Mouse (Mus musculus) megakaryocyte progenitor cell, adult 5-6 weeks (primary cell): ENCODE measurements around the gene Dnah10. TPM values are rescaled to one million over a fixed set of nuclear protein-coding genes. Genes with fewer than 3 reads are reported as not detected.
"Not testable (repeated sequence)": the region's sequence is repeated elsewhere in the genome, so short reads cannot be mapped to it uniquely, and the experiment has no call there.

Experiments
- ATAC-seq: replicated peaks from 2 replicates; pipeline ENCODE4 v1.8.0; 2016; ENCODE audit warnings: mild to moderate bottlenecking, moderate TSS enrichment, inconsistent platforms; ENCODE audit not compliant: poor library complexity
- total RNA-seq, 2 experiments: library from RNA; stranded (forward) in 1 of 2; stranded (reverse) in 1 of 2; fragments of 157-497, 149-512 nt in 1 of 2; fragments of 200-1000 nt in 1 of 2; gene quantifications; 2 replicates each; pipeline versions ENCODE4 v1.2.3 to v1.2.4; 2015 to 2017

The Dnah10 gene
- total RNA-seq (2015) = not detected in 2 replicates
- not detected in 2 replicates for total RNA-seq (2017)

- peak; percentile 23; the same call in 1 of the 2 replicates for ATAC-seq
Measured at GRCm38 (mm10) chr5:124724997-124725396, at the start of gene Dnah10. Dnah10 (plus strand) TSS chr5:124725085.

GRCm38 (mm10) chr5:124713741-124714140 is 11.1 kb upstream of the Dnah10 start:
- no peak for ATAC-seq

- ATAC-seq = no peak
Measured at GRCm38 (mm10) chr5:124715135-124715534, 9.8 kb upstream of the Dnah10 start.

GRCm38 (mm10) chr5:124717969-124718368 is 6.9 kb upstream of the Dnah10 start:
- ATAC-seq = no peak

- ATAC-seq = no peak
Measured at GRCm38 (mm10) chr5:124718396-124718795, 6.5 kb upstream of the Dnah10 start.

GRCm38 (mm10) chr5:124723125-124723524 is 1.8 kb upstream of the Dnah10 start:
- no peak for ATAC-seq

GRCm38 (mm10) chr5:124729662-124730206 is 4.8 kb downstream of the Dnah10 start:
- peak; percentile 54 for ATAC-seq

- no peak for ATAC-seq
Measured at GRCm38 (mm10) chr5:124733961-124734360, 9.1 kb downstream of the Dnah10 start.

- no peak for ATAC-seq
Measured at GRCm38 (mm10) chr5:124741898-124742599, 17.2 kb downstream of the Dnah10 start.

- no peak for ATAC-seq
Measured at GRCm38 (mm10) chr5:124743841-124744240, 19.0 kb downstream of the Dnah10 start.

GRCm38 (mm10) chr5:124746220-124746619 is 21.3 kb downstream of the Dnah10 start:
- no peak for ATAC-seq

GRCm38 (mm10) chr5:124748296-124748695 is 23.4 kb downstream of the Dnah10 start:
- ATAC-seq = no peak

- ATAC-seq = no peak
Measured at GRCm38 (mm10) chr5:124751656-124752055, 26.8 kb downstream of the Dnah10 start.

GRCm38 (mm10) chr5:124761011-124761410 is 36.1 kb downstream of the Dnah10 start:
- ATAC-seq = peak; percentile 75

- no peak for ATAC-seq
Measured at GRCm38 (mm10) chr5:124761787-124762186, 36.9 kb downstream of the Dnah10 start.

- ATAC-seq = no peak
Measured at GRCm38 (mm10) chr5:124774552-124774951, 49.7 kb downstream of the Dnah10 start.

- not testable (repeated sequence) for ATAC-seq
Measured at GRCm38 (mm10) chr5:124776289-124776688, 51.4 kb downstream of the Dnah10 start.

GRCm38 (mm10) chr5:124777178-124777709 is 52.4 kb downstream of the Dnah10 start:
- peak; percentile 78 for ATAC-seq

GRCm38 (mm10) chr5:124779926-124780325 is 55.0 kb downstream of the Dnah10 start:
- peak; percentile 59 for ATAC-seq

GRCm38 (mm10) chr5:124781696-124782095 is 56.8 kb downstream of the Dnah10 start:
- no peak for ATAC-seq

- no peak for ATAC-seq
Measured at GRCm38 (mm10) chr5:124785650-124786049, 60.8 kb downstream of the Dnah10 start.

- no peak for ATAC-seq
Measured at GRCm38 (mm10) chr5:124792112-124792511, 67.2 kb downstream of the Dnah10 start.
